Comparison of ENCODE assay signal across 10 mouse cellular contexts in genomic region chr4:151300706-151301105, GRCm38 (mm10).
DNase-seq lines count a peak whose midpoint lies in the region; ATAC-seq and TF ChIP-seq lines count a peak whose summit lies in the region.
"Had no signal": no experiment of that assay in that cellular context is flagged by ENCODE, and none has a peak within 500 bp of the region (broad histone marks: within the 10 kb centered on the region; RNA-seq: fewer than 3 reads in every experiment).

No protein-coding gene starts in this region.

- no peak for TF ChIP-seq CTCF in intestine, postnatal 0 days (IDR thresholded peaks at IDR 0.05; ENCODE audit: low read depth)
- no peak for TF ChIP-seq CTCF in hindbrain, postnatal 0 days (IDR thresholded peaks at IDR 0.05; ENCODE audit: low read depth)

- peak; percentile 48 for ATAC-seq in intestine, embryonic 14.5 days (replicated peaks; ENCODE audit: low FRiP score, low TSS enrichment, low read depth)
- no peak for ATAC-seq in intestine, postnatal 0 days
- ATAC-seq in embryonic facial prominence, embryonic 11.5 days (replicated peaks; ENCODE audit: insufficient number of reproducible peaks, low FRiP score, low TSS enrichment, low read depth), result no peak; the same call in 1 of the 2 replicates
- no peak for ATAC-seq in hindbrain, postnatal 0 days

- H3K9ac ChIP-seq in intestine, embryonic 14.5 days (ENCODE audit: low read length), result no peak overlapping the region
- no peak overlapping the region for H3K9ac ChIP-seq in intestine, postnatal 0 days (ENCODE audit: low read depth, low read length)
- H3K9ac ChIP-seq in ES-E14 (ENCODE audit: insufficient read depth, low read depth, low read length, poor library complexity, severe bottlenecking), result no peak overlapping the region
- no peak overlapping the region for H3K9ac ChIP-seq in embryonic facial prominence, embryonic 11.5 days (replicated peaks; ENCODE audit: low read length)
- no peak overlapping the region for H3K9ac ChIP-seq in hindbrain, postnatal 0 days (replicated peaks; ENCODE audit: low read length)
- H3K9ac ChIP-seq: liver, embryonic 13.5 days had no signal

- H3K4me1 ChIP-seq in intestine, embryonic 14.5 days (replicated peaks; ENCODE audit: control insufficient read depth, insufficient read depth, low read length), result peaks cover 20% of the 10 kb centered on the region
- H3K4me1 ChIP-seq in intestine, postnatal 0 days (replicated peaks; ENCODE audit: control insufficient read depth, insufficient read depth, low read length), result no peaks in the 10 kb centered on the region
- no peaks in the 10 kb centered on the region; a peak in 2 of 4 replicates for H3K4me1 ChIP-seq in ES-E14 (ENCODE audit: control insufficient read depth in 2 of 2, insufficient read depth in 2 of 2, low read length in 2 of 2, poor library complexity in 1 of 2)
- no peaks in the 10 kb centered on the region for H3K4me1 ChIP-seq in embryonic facial prominence, embryonic 11.5 days (ENCODE audit: control insufficient read depth, insufficient read depth, low read length)
- H3K4me1 ChIP-seq in hindbrain, postnatal 0 days (ENCODE audit: insufficient read depth, low read length), result 0 out of 2 replicates have a peak, but pooled peaks cover 8% of the 10 kb centered on the region
- H3K4me1 ChIP-seq: liver, embryonic 13.5 days had no signal

- no peaks in the 10 kb centered on the region for H3K36me3 ChIP-seq in intestine, embryonic 14.5 days (ENCODE audit: control insufficient read depth, insufficient read depth, low read length)
- H3K36me3 ChIP-seq in intestine, postnatal 0 days (ENCODE audit: control insufficient read depth, insufficient read depth), result no peaks in the 10 kb centered on the region
- no peaks in the 10 kb centered on the region for H3K36me3 ChIP-seq in ES-E14 (ENCODE audit: control insufficient read depth, insufficient read depth, low read length, poor library complexity, severe bottlenecking)
- H3K36me3 ChIP-seq in embryonic facial prominence, embryonic 11.5 days (replicated peaks; ENCODE audit: control insufficient read depth, insufficient read depth, low read depth, low read length), result no peaks in the 10 kb centered on the region
- no peaks in the 10 kb centered on the region for H3K36me3 ChIP-seq in hindbrain, postnatal 0 days (ENCODE audit: insufficient read depth, low read length)
- H3K36me3 ChIP-seq: liver, embryonic 13.5 days had no signal

- no peak overlapping the region for H3K4me2 ChIP-seq in intestine, embryonic 14.5 days (ENCODE audit: low read length)
- H3K4me2 ChIP-seq in intestine, postnatal 0 days (replicated peaks; ENCODE audit: low read depth), result no peak overlapping the region
- peak overlapping the region; percentile 16; the same call in 1 of the 2 replicates for H3K4me2 ChIP-seq in embryonic facial prominence, embryonic 11.5 days (ENCODE audit: low read depth, low read length)
- H3K4me2 ChIP-seq in hindbrain, postnatal 0 days (ENCODE audit: low read depth, low read length), result no peak overlapping the region
- H3K4me2 ChIP-seq: liver, embryonic 13.5 days had no signal

- WGBS in intestine, embryonic 14.5 days, result 14% methylated on average over 15 of the region's 15 CpGs
- 14% methylated on average over 15 of the region's 15 CpGs for WGBS in intestine, postnatal 0 days
- WGBS in embryonic facial prominence, embryonic 11.5 days, result 21% methylated on average over 15 of the region's 15 CpGs
- 23% methylated on average over 15 of the region's 15 CpGs for WGBS in hindbrain, postnatal 0 days

- no peaks in the 10 kb centered on the region for H3K9me3 ChIP-seq in intestine, embryonic 14.5 days (ENCODE audit: control insufficient read depth, low read length)
- H3K9me3 ChIP-seq in intestine, postnatal 0 days (ENCODE audit: control insufficient read depth), result no peaks in the 10 kb centered on the region
- no peaks in the 10 kb centered on the region for H3K9me3 ChIP-seq in ES-E14 (ENCODE audit: control insufficient read depth, insufficient read depth, low read depth, low read length)
- H3K9me3 ChIP-seq in embryonic facial prominence, embryonic 11.5 days (replicated peaks; ENCODE audit: control insufficient read depth, low read length), result no peaks in the 10 kb centered on the region
- H3K9me3 ChIP-seq in hindbrain, postnatal 0 days (ENCODE audit: low read length), result no peaks in the 10 kb centered on the region
- H3K9me3 ChIP-seq: liver, embryonic 13.5 days had no signal

- DNase-seq in intestine, embryonic 14.5 days (ENCODE audit: low spot score), result no peak
- DNase-seq in ES-E14 (ENCODE audit: low read depth, low spot score), result peak; percentile 16
- peak; percentile 33 for DNase-seq in embryonic facial prominence, embryonic 11.5 days (ENCODE audit: low spot score)
- DNase-seq in kidney, postnatal 25 days, result peak; percentile 48 to 74
- no peak for DNase-seq in gastrocnemius, adult 8-10 months (ENCODE audit: low spot score in 2 of 2)
- DNase-seq in hindbrain, postnatal 0 days (ENCODE audit: low spot score), result no peak
- DNase-seq in thymus, postnatal 0 days (ENCODE audit: low spot score), result no peak
- DNase-seq: adrenal gland, postnatal 36 days; liver, embryonic 13.5 days had no signal

- no peak overlapping the region for H3K27ac ChIP-seq in intestine, embryonic 14.5 days (ENCODE audit: low read depth)
- no peak overlapping the region for H3K27ac ChIP-seq in intestine, postnatal 0 days (ENCODE audit: low read depth, low read length)
- no peak overlapping the region for H3K27ac ChIP-seq in ES-E14 (ENCODE audit: insufficient read depth, low read depth, low read length, poor library complexity, severe bottlenecking)
- H3K27ac ChIP-seq in embryonic facial prominence, embryonic 11.5 days (replicated peaks; ENCODE audit: low read depth, low read length), result no peak overlapping the region
- H3K27ac ChIP-seq in hindbrain, postnatal 0 days, result no peak overlapping the region
- H3K27ac ChIP-seq: liver, embryonic 13.5 days had no signal

- H3K4me3 ChIP-seq in intestine, embryonic 14.5 days (ENCODE audit: low read depth, low read length), result no peak overlapping the region
- no peak overlapping the region for H3K4me3 ChIP-seq in intestine, postnatal 0 days (ENCODE audit: low read depth, low read length)
- H3K4me3 ChIP-seq in ES-E14 (ENCODE audit: insufficient read depth in 1 of 2, low read depth in 1 of 2, low read length in 2 of 2, poor library complexity in 1 of 2, severe bottlenecking in 1 of 2), result no peak overlapping the region
- no peak overlapping the region for H3K4me3 ChIP-seq in embryonic facial prominence, embryonic 11.5 days (ENCODE audit: low read depth, low read length)
- no peak overlapping the region for H3K4me3 ChIP-seq in hindbrain, postnatal 0 days (ENCODE audit: low read length)
- H3K4me3 ChIP-seq: liver, embryonic 13.5 days had no signal

- no peaks in the 10 kb centered on the region; the same call in 1 of the 2 replicates for H3K27me3 ChIP-seq in intestine, embryonic 14.5 days (replicated peaks; ENCODE audit: control insufficient read depth, insufficient read depth, low read length)
- no peaks in the 10 kb centered on the region for H3K27me3 ChIP-seq in intestine, postnatal 0 days (replicated peaks; ENCODE audit: control insufficient read depth, insufficient read depth, low read length)
- no peaks in the 10 kb centered on the region for H3K27me3 ChIP-seq in embryonic facial prominence, embryonic 11.5 days (ENCODE audit: control insufficient read depth, insufficient read depth, low read length)
- H3K27me3 ChIP-seq in hindbrain, postnatal 0 days (ENCODE audit: insufficient read depth, low read length), result no peaks in the 10 kb centered on the region
- H3K27me3 ChIP-seq: liver, embryonic 13.5 days had no signal

- in situ Hi-C loops in ES-E14 (cut with MboI; ENCODE audit: low sequenced_read_pairs in 2 of 2, unreplicated experiment in 2 of 2), result no loop called here

TF ChIP-seq in ES-E14, 5 proteins besides CTCF, POLR2A, EP300 and RAD21:
- TF ChIP-seq ZNF384 (IDR thresholded peaks at IDR 0.05; ENCODE audit: low read depth, low read length) (no peak), ZC3H11A (IDR thresholded peaks at IDR 0.05; ENCODE audit: borderline replicate concordance, low read depth, low read length) (no peak), HCFC1 (IDR thresholded peaks at IDR 0.05; ENCODE audit: borderline replicate concordance, insufficient read depth, low read length) (no peak), MAFK (IDR thresholded peaks at IDR 0.05; ENCODE audit: insufficient read depth, low read depth, low read length) (no peak), CHD2 (IDR thresholded peaks at IDR 0.05; ENCODE audit: low read depth, low read length) (no peak)

Comparison
In these comparisons a context has a peak if more than half of its experiments do, and no peak if none do; other contexts are left out.
1. DNase-seq: peak in ES-E14 (single experiment), embryonic facial prominence, embryonic 11.5 days (single experiment) and kidney, postnatal 25 days (2 of 2); none in intestine, embryonic 14.5 days (single experiment), gastrocnemius, adult 8-10 months (0 of 2), hindbrain, postnatal 0 days (single experiment) and thymus, postnatal 0 days (single experiment).